Mouse (Mus musculus): Measurements from ENCODE around the gene Ryr3.

DNA sequence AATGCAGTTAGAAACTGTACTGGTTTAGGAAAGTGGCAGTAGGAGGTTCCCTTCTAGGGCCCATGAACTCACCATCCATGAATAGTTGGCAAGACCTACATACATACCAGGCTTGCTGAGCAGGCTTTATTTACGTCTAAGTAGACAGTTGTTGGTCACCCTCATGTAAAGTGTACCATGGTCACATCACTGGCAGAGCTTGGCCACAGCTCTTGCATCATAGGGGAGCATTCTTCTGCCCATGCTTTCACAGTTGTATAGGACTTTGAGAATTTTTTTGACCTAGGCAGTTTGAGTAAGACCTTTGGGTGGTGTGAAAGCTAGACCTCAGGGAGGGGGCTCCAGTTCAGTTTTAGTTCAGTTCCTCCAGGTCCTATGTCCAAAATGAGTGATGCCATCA is 619.8 kb downstream of the Ryr3 start:
- TF ChIP-seq POLR2A (IDR thresholded peaks at IDR 0.05; ENCODE audit: low read depth, low read length) (no peak), CTCF (IDR thresholded peaks at IDR 0.05; ENCODE audit: borderline replicate concordance, insufficient read depth, low read length) (no peak)
